Mouse (Mus musculus) stomach, postnatal 0 days (tissue): ENCODE data around the gene Ier5l. TPM values are rescaled to one million over a fixed set of nuclear protein-coding genes. Genes with fewer than 3 reads are reported as not detected.

ENCODE experiments used
- ATAC-seq: fragments of 200-750 bp; cut with Nextera tagmentation; 2 replicates; pipeline ENCODE4 v1.8.0; 2017; ENCODE audit not compliant: low FRiP score, low TSS enrichment
- DNase-seq: peaks from one replicate; pipeline ENCODE4 v3.0.0-alpha.2; 2016; ENCODE audit warnings: low spot score
- H3K27ac ChIP-seq: fragments of 300-500 bp; sonication (generic); replicated peaks from 2 replicates; pipeline ENCODE4 v1.5.1; 2014; ENCODE audit warnings: mild to moderate bottlenecking, control low read depth
- H3K27me3 ChIP-seq: fragments of 300-500 bp; sonication (generic); 2 replicates; pipeline ENCODE4 v1.6.1; 2014; ENCODE audit warnings: low read length; ENCODE audit not compliant: control insufficient read depth, insufficient read depth
- H3K36me3 ChIP-seq: fragments of 300-500 bp; sonication (generic); 2 replicates; pipeline ENCODE4 v1.6.1; 2014; ENCODE audit warnings: low read length, mixed read lengths; ENCODE audit not compliant: control insufficient read depth, insufficient read depth
- H3K4me1 ChIP-seq: fragments of 300-500 bp; sonication (generic); replicated peaks from 2 replicates; pipeline ENCODE4 v1.6.1; 2014; ENCODE audit warnings: antibody characterized with exemption; ENCODE audit not compliant: control insufficient read depth, insufficient read depth
- H3K4me2 ChIP-seq: fragments of 300-500 bp; sonication (generic); replicated peaks from 2 replicates; pipeline ENCODE4 v1.6.1; 2014; ENCODE audit warnings: low read depth, mild to moderate bottlenecking, control low read depth, moderate library complexity
- H3K4me3 ChIP-seq: fragments of 300-500 bp; sonication (generic); 2 replicates; pipeline ENCODE4 v1.5.1; 2014; ENCODE audit warnings: low read depth, low read length, control low read depth
- H3K9ac ChIP-seq: fragments of 300-500 bp; sonication (generic); 2 replicates; pipeline ENCODE4 v1.6.1; 2014; ENCODE audit warnings: mild to moderate bottlenecking, low read length, control low read depth, mixed read lengths
- H3K9me3 ChIP-seq: fragments of 300-500 bp; sonication (generic); 2 replicates; pipeline ENCODE4 v1.6.1; 2016; ENCODE audit warnings: low read length; ENCODE audit not compliant: control insufficient read depth
- CTCF ChIP-seq: IDR thresholded peaks from 2 replicates; pipeline ENCODE4 v1.5.1; 2016; ENCODE audit warnings: antibody characterized with exemption, low read depth, mild to moderate bottlenecking, moderate library complexity
- EP300 ChIP-seq: optimal IDR thresholded peaks from 2 replicates; pipeline ENCODE3; 2016; ENCODE audit warnings: antibody characterized with exemption
- WGBS: fragments of 180-500 bp; shearing (Covaris S2); extraction: QIAGEN DNeasy Blood & Tissue Kit; methylation state at CpG from one replicate; pipeline ENCODE4 v1.1.7; 2014; 5-methylcytosine and 5-hydroxymethylcytosine counted together
- polyA plus RNA-seq: library from polyadenylated mRNA; unstranded; fragments of >200 nt; fragmentation: Nextera tagmentation; extraction: Ambion mirVana; gene quantifications from 2 replicates; pipeline ENCODE4 v1.2.1, GENCODE M21; 2015

Ier5l gene
- polyA plus RNA-seq, 1 experiment from 2014 or later, result 1.8 TPM

DNA sequence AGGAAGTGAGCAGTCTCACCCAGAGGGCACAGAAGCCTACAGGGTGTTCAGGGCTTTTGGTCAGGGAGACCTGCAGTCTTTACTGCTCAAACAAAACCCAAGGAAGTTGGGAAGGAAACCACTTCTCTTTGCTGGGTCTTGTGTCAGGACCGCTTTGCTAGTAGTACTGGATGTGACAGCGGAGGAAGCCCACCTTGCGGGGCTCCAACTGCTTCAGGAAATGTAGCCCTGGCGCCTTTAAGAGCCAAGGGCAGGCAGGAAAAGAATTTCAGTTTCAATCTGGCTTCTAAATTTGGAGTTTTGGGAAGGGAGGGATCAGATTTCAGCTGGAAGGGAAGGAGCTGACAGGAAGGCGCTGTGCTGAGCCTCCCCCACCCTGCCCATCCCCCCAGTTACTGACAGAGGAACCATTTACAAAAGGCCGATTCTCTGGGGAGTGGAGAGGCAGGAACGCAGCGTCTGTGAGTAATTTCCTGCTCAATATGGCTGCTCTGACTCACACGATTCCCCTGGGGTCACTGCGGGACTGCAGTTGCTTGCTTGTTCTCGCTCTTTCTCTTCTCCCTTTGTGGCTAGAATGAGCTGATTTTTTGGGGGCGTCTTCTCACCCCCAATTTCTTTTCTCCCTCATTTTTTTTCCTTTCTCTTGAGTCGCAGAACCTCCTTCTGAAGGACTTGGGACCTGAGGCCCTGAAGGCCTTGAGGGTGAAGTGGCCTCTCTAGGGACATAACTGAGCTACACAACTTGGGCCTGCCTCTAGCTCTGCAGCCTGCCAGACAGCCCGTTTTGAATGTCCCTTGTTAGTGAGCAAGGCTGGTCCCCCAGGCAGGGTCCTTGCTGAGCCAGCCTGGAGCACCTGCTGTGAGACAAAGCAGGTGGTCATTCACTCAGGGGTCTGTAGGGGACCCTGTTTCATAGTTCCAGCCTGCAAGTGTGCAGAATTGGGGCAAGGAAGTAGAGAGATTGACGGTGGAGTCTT lies 32.2 kb downstream of the Ier5l start:
- DNase-seq (peak; percentile 93), ATAC-seq (peak; percentile 83)
- H3K27me3 ChIP-seq, result no peaks in the 10 kb centered on the region
- peaks cover 28% of the 10 kb centered on the region; the same call in 1 of the 2 replicates for H3K36me3 ChIP-seq
- 4% methylated on average over 15 of the region's 15 CpGs for WGBS
- 0 out of 2 replicates have a peak, but pooled peaks have one; percentile 15 for TF ChIP-seq CTCF
- peak; percentile 70 for TF ChIP-seq EP300
- no peaks in the 10 kb centered on the region for H3K9me3 ChIP-seq
- H3K27ac ChIP-seq, result peak overlapping the region; percentile 99
- H3K4me1 ChIP-seq, result peaks cover 27% of the 10 kb centered on the region
- H3K4me2 ChIP-seq, result peak overlapping the region; percentile 54
- H3K4me3 ChIP-seq, result peak overlapping the region; percentile 32
- peak overlapping the region; percentile 63 for H3K9ac ChIP-seq

DNA sequence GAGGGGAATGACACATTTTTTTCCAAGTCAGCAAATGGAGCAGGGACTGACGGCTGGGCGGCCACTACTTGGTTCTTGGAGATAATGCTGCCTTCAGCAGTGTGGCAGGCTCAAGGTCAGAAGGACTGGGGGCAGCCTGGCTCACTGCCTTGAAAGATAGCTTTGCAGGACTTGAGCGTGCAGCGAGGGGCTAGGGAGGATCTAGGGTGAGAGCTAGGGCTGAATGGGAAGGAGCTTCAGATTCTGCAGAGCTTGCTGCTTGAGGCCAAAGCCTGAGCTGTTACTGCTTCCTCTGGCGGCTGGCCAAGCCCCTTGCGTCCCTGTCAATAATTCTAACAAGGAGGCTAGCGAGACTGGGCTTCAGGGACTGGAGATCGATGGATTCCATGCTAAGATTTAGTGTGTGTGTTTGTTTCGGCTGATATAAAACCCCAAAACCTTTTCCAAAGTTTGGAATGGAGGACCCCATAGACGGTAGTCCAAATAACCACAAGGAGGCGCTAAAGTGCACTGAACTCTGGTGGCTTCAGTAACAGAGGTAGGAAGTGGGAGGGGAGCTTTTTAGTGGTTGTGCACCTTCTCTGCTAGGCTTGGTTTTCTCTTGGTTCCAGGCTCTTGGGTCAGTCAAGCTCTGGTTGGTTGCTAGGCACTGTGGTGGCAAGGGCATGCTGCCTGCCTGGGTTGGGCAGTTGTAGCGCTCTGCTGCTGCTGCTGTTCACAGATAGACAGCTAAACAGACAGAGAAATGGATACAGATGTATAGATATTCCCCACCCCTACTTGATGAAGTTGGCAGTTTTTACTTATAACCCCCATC lies 33.1 kb downstream of the Ier5l start:
- Histone ChIP-seq H3K4me2 (peak overlapping the region; percentile 54), H3K36me3 (peaks cover 28% of the 10 kb centered on the region; the same call in 1 of the 2 replicates), H3K27me3 (no peaks in the 10 kb centered on the region), H3K27ac (peak overlapping the region; percentile 99), H3K9ac (peak overlapping the region; percentile 63), H3K4me1 (peaks cover 27% of the 10 kb centered on the region), H3K9me3 (no peaks in the 10 kb centered on the region), H3K4me3 (0 out of 2 replicates have a peak overlapping the region, but pooled peaks have one; percentile 19)
- peak; percentile 70 for DNase-seq
- TF ChIP-seq EP300, result no peak
- peak; percentile 93 for TF ChIP-seq CTCF
- ATAC-seq, result peak; percentile 59
- WGBS, result 7% methylated on average over 12 of the region's 12 CpGs

GRCm38 (mm10) chr2:30440211-30440700 lies 33.8 kb downstream of the Ier5l start:
- Histone ChIP-seq H3K4me1 (peaks cover 23% of the 10 kb centered on the region), H3K4me3 (no peak overlapping the region), H3K27ac (peak overlapping the region; percentile 99), H3K36me3 (peaks cover 28% of the 10 kb centered on the region; the same call in 1 of the 2 replicates), H3K27me3 (no peaks in the 10 kb centered on the region), H3K9me3 (no peaks in the 10 kb centered on the region), H3K9ac (peak overlapping the region; percentile 45), H3K4me2 (no peak overlapping the region)
- TF ChIP-seq EP300, result no peak
- no peak for TF ChIP-seq CTCF
- WGBS, result 16% methylated on average over 3 of the region's 3 CpGs
- DNase-seq, result no peak
- no peak for ATAC-seq

DNA sequence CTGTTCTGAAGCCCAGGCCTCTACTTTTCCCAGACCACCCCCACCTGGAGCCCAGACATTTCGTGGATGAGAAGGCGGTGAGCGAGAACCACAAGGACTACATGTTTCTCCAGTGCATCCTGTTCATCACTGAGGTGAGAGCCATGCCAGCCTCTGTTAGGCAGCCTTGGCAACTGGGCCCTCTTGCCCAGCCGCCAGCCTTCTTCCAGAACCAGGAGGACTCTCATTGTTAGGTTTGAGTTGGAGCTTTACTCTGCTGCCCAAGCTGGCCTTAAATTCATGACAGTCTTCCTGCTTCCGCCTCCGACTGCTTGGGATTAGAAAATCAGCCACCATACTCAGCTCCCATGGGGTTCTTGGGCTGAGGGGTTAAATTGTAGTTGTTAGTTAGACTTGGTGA lies 34.4 kb downstream of the Ier5l start:
- peaks cover 19% of the 10 kb centered on the region for H3K4me1 ChIP-seq
- no peaks in the 10 kb centered on the region for H3K9me3 ChIP-seq
- no peak for DNase-seq
- no peak overlapping the region for H3K4me2 ChIP-seq
- H3K4me3 ChIP-seq, result no peak overlapping the region
- H3K27ac ChIP-seq, result peak overlapping the region; percentile 99; the same call in 1 of the 2 replicates
- TF ChIP-seq EP300 (no peak), CTCF (no peak)
- peaks cover 28% of the 10 kb centered on the region; the same call in 1 of the 2 replicates for H3K36me3 ChIP-seq
- ATAC-seq, result no peak
- WGBS, result 87% methylated on average over 6 of the region's 6 CpGs
- no peak overlapping the region for H3K9ac ChIP-seq
- H3K27me3 ChIP-seq, result no peaks in the 10 kb centered on the region

- H3K4me3 ChIP-seq, result no peak overlapping the region
- H3K36me3 ChIP-seq, result peaks cover 30% of the 10 kb centered on the region; the same call in 1 of the 2 replicates
- H3K9ac ChIP-seq, result no peak overlapping the region
- H3K4me2 ChIP-seq, result no peak overlapping the region
- 89% methylated on average over 4 of the region's 4 CpGs for WGBS
- no peaks in the 10 kb centered on the region for H3K27me3 ChIP-seq
- peaks cover 11% of the 10 kb centered on the region for H3K4me1 ChIP-seq
- TF ChIP-seq EP300 (no peak), CTCF (no peak)
- ATAC-seq, result no peak
- no peak overlapping the region for H3K27ac ChIP-seq
- no peaks in the 10 kb centered on the region for H3K9me3 ChIP-seq
- no peak for DNase-seq
Measured at GRCm38 (mm10) chr2:30437791-30438190, 36.2 kb downstream of the Ier5l start.
